Mouse (Mus musculus) spleen, postnatal 4 days (tissue): ENCODE measurements around the gene Def6.

ENCODE experiments used
- DNase-seq, 2 experiments: peaks; one replicate each; pipeline ENCODE4 v3.0.0; 2022; ENCODE audit warnings: low spot score in 2 of 2

The Def6 gene

GRCm38 (mm10) chr17:28272837-28273236 is 65.3 kb downstream of the Def6 start:
- no peak for DNase-seq

- no peak for DNase-seq
Measured at GRCm38 (mm10) chr17:28274739-28275138, 67.2 kb downstream of the Def6 start.

- DNase-seq, result no peak
Measured at GRCm38 (mm10) chr17:28277226-28277625, 69.6 kb downstream of the Def6 start.

- DNase-seq, result no peak
Measured at GRCm38 (mm10) chr17:28277721-28278120, 70.1 kb downstream of the Def6 start.

GRCm38 (mm10) chr17:28278156-28278555 is 70.6 kb downstream of the Def6 start:
- no peak for DNase-seq
